Mouse (Mus musculus) forebrain, embryonic 10.5 days (tissue): ENCODE results near the gene Itgb3bp. TPM values are rescaled to one million over a fixed set of nuclear protein-coding genes. Genes with fewer than 3 reads are reported as not detected.

Source experiments
- DNase-seq: peaks from one replicate; pipeline ENCODE4 v3.0.0-alpha.2; 2017; ENCODE audit warnings: low spot score; ENCODE audit errors: extremely low spot score
- H3K27ac ChIP-seq: fragments of 300-500 bp; sonication (generic); 2 replicates; pipeline ENCODE4 v1.5.1; 2016; ENCODE audit warnings: mild to moderate bottlenecking
- H3K27me3 ChIP-seq: fragments of 300-500 bp; sonication (generic); 2 replicates; pipeline ENCODE4 v1.6.1; 2016; ENCODE audit warnings: mild to moderate bottlenecking; ENCODE audit not compliant: poor library complexity, severe bottlenecking
- H3K36me3 ChIP-seq: fragments of 300-500 bp; sonication (generic); replicated peaks from 2 replicates; pipeline ENCODE4 v1.6.1; 2016; ENCODE audit warnings: mild to moderate bottlenecking, moderate library complexity
- H3K4me1 ChIP-seq: fragments of 300-500 bp; sonication (generic); 2 replicates; pipeline ENCODE4 v1.6.1; 2016
- H3K4me3 ChIP-seq: fragments of 300-500 bp; sonication (generic); 2 replicates; pipeline ENCODE4 v1.5.1; 2016; ENCODE audit warnings: mild to moderate bottlenecking, moderate library complexity
- H3K9me3 ChIP-seq: fragments of 300-500 bp; sonication (generic); 2 replicates; pipeline ENCODE4 v1.6.1; 2016; ENCODE audit warnings: mild to moderate bottlenecking, moderate library complexity
- WGBS: fragments of 180-500 bp; shearing (Covaris S2); methylation state at CpG from one replicate; pipeline ENCODE4 v1.1.7; 2016; 5-methylcytosine and 5-hydroxymethylcytosine counted together
- polyA plus RNA-seq: library from polyadenylated mRNA; unstranded; fragments of >200 nt; fragmentation: Nextera tagmentation; extraction: Ambion mirVana; gene quantifications from 2 replicates; pipeline ENCODE4 v1.2.1, GENCODE M21; 2016

Gene Itgb3bp
- polyA plus RNA-seq, 1 experiment from 2014 or later: 58.2 TPM

DNA sequence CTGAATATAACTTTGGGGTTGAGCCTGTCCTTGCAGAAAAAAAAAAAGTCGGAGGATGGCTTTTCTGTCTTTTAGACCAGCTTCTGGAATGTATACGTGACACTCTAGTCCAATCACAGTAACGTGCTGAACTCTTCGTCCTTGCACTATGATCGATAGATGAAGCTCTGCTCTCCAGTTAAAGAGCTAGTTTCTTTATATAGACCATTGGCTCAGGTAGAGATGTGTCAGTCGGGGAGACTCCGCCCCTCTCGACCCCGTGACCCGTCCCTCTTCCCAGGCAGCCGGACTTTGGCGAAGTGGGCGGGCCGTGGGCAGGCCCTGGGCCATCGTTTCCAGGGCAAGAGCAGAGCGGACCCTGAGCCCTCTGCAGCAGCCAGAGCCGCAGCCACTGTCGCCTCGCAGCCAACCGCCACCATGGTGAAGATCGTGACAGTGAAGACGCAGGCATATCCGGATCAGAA, 432 bp downstream of the Itgb3bp start, which contains the start of gene Pgm1:
Gene Pgm1, plus strand, starts transcription at position 266 of the 464 bp plus-strand sequence.
- WGBS: 5% methylated on average over 23 of the region's 23 CpGs
- H3K4me1 ChIP-seq: peaks cover 31% of the 10 kb centered on the region
- H3K9me3 ChIP-seq: no peaks in the 10 kb centered on the region
- H3K27ac ChIP-seq: peak within 1 kb of the TSS; percentile 92
- H3K36me3 ChIP-seq: 0 out of 2 replicates have a peak, but pooled peaks cover 2% of the 10 kb centered on the region
- H3K27me3 ChIP-seq: no peaks in the 10 kb centered on the region
- DNase-seq: no peak
- peak within 1 kb of the TSS; percentile 76 for H3K4me3 ChIP-seq

DNA sequence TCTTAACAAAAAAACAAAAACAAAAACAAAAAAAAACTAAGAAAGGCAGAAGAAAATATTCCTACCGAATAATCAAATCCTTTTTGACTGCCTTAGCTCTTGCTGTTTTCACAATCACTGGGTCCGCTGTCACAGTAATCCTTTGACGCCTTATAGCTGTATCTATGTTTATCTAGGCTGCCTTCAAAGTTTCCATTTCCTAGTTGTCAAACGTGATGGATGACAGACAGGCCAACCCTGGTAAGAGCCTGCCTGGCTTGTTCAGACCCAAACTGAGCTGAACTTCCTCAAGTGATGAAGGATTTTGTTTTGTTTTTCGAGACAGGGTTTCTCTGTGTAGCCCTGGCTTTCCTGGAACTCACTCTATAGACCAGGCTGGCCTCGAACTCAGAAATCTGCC, 1.1 kb downstream of the Itgb3bp start:
- DNase-seq: no peak
- WGBS: 85% methylated on average over 6 of the region's 6 CpGs
- peaks cover 31% of the 10 kb centered on the region for H3K4me1 ChIP-seq
- no peak overlapping the region for H3K4me3 ChIP-seq
- H3K36me3 ChIP-seq: 0 out of 2 replicates have a peak, but pooled peaks cover 2% of the 10 kb centered on the region
- H3K27ac ChIP-seq: no peak overlapping the region
- H3K27me3 ChIP-seq: no peaks in the 10 kb centered on the region
- no peaks in the 10 kb centered on the region for H3K9me3 ChIP-seq

GRCm38 (mm10) chr4:99926380-99926779, 3.2 kb downstream of the Itgb3bp start:
- no peak overlapping the region for H3K27ac ChIP-seq
- no peak for DNase-seq
- peaks cover 25% of the 10 kb centered on the region for H3K4me1 ChIP-seq
- no peaks in the 10 kb centered on the region for H3K36me3 ChIP-seq
- H3K27me3 ChIP-seq: no peaks in the 10 kb centered on the region
- H3K9me3 ChIP-seq: no peaks in the 10 kb centered on the region
- no peak overlapping the region for H3K4me3 ChIP-seq
- WGBS: 93% methylated on average over 4 of the region's 4 CpGs

DNA sequence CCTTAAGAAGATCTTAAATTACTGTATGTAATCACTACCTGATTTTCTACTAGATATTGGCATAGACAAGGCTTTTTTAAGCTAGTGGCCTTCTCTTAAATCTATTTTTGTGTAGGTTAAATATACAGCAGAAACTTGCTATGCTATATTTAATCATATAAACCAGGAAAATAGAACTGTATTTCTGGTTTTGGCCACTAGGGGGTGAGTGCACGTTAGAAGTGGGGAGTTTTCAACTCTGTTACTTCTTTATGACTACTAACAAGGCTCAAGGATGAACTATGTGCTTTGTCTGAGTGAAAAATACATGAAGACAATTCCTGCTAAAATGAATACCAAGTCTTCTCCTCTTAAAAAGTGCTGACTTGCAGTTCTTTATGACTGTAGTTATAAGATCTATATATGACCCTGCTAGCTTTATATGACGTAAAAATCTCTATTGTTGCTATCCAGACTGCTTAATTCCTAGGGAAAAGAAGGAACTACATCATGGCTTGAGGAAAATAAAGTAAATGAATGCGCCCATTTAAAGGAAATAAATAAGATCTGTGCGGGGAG, 15.6 kb downstream of the Itgb3bp start:
- 69% methylated on average over 4 of the region's 4 CpGs for WGBS
- DNase-seq: no peak

GRCm38 (mm10) chr4:99882405-99882804, 47.2 kb downstream of the Itgb3bp start:
- no peaks in the 10 kb centered on the region for H3K4me1 ChIP-seq
- H3K4me3 ChIP-seq: no peak overlapping the region
- H3K27ac ChIP-seq: no peak overlapping the region
- no peak for DNase-seq
- no peaks in the 10 kb centered on the region for H3K27me3 ChIP-seq
- 0 out of 2 replicates have a peak, but pooled peaks cover 4% of the 10 kb centered on the region for H3K36me3 ChIP-seq
- no peaks in the 10 kb centered on the region for H3K9me3 ChIP-seq

More for the DNA sequence above, 15.6 kb downstream of the Itgb3bp start:
- H3K4me3 ChIP-seq: no peak overlapping the region
- H3K27ac ChIP-seq: no peak overlapping the region
- H3K4me1 ChIP-seq: no peaks in the 10 kb centered on the region
- H3K27me3 ChIP-seq: no peaks in the 10 kb centered on the region
- peaks cover 5% of the 10 kb centered on the region for H3K36me3 ChIP-seq
- no peaks in the 10 kb centered on the region for H3K9me3 ChIP-seq

GRCm38 (mm10) chr4:99881882-99882281, 47.7 kb downstream of the Itgb3bp start:
- Histone ChIP-seq H3K4me3 (no peak overlapping the region), H3K27me3 (no peaks in the 10 kb centered on the region), H3K27ac (no peak overlapping the region), H3K9me3 (no peaks in the 10 kb centered on the region), H3K4me1 (no peaks in the 10 kb centered on the region), H3K36me3 (0 out of 2 replicates have a peak, but pooled peaks cover 4% of the 10 kb centered on the region)
- DNase-seq: no peak

- Histone ChIP-seq H3K27me3 (no peaks in the 10 kb centered on the region), H3K9me3 (no peaks in the 10 kb centered on the region), H3K36me3 (peaks cover 16% of the 10 kb centered on the region), H3K27ac (peak within 1 kb of the TSS; percentile 96), H3K4me3 (peak within 1 kb of the TSS; percentile 69), H3K4me1 (peaks cover 19% of the 10 kb centered on the region)
- under 1% methylated on average over 48 of the region's 48 CpGs for WGBS
- DNase-seq: peak; percentile 85
Measured at GRCm38 (mm10) chr4:99829094-99830073, 100.2 kb downstream of the Itgb3bp start, which contains the start of gene Efcab7. Gene Efcab7 (plus strand): TSS chr4:99829198.

GRCm38 (mm10) chr4:99828739-99829093, 100.9 kb downstream of the Itgb3bp start:
- WGBS: under 1% methylated on average over 7 of the region's 7 CpGs
- Histone ChIP-seq H3K4me3 (peak overlapping the region; percentile 69), H3K27me3 (no peaks in the 10 kb centered on the region), H3K27ac (peak overlapping the region; percentile 96), H3K4me1 (peaks cover 19% of the 10 kb centered on the region), H3K36me3 (peaks cover 16% of the 10 kb centered on the region), H3K9me3 (no peaks in the 10 kb centered on the region)
- DNase-seq: no peak

GRCm38 (mm10) chr4:99828337-99828736, 101.3 kb downstream of the Itgb3bp start:
- peaks cover 16% of the 10 kb centered on the region for H3K36me3 ChIP-seq
- 66% methylated on average over 4 of the region's 4 CpGs for WGBS
- H3K9me3 ChIP-seq: no peaks in the 10 kb centered on the region
- peak overlapping the region; percentile 96 for H3K27ac ChIP-seq
- no peak for DNase-seq
- no peaks in the 10 kb centered on the region for H3K27me3 ChIP-seq
- peak overlapping the region; percentile 69 for H3K4me3 ChIP-seq
- peaks cover 19% of the 10 kb centered on the region for H3K4me1 ChIP-seq

DNA sequence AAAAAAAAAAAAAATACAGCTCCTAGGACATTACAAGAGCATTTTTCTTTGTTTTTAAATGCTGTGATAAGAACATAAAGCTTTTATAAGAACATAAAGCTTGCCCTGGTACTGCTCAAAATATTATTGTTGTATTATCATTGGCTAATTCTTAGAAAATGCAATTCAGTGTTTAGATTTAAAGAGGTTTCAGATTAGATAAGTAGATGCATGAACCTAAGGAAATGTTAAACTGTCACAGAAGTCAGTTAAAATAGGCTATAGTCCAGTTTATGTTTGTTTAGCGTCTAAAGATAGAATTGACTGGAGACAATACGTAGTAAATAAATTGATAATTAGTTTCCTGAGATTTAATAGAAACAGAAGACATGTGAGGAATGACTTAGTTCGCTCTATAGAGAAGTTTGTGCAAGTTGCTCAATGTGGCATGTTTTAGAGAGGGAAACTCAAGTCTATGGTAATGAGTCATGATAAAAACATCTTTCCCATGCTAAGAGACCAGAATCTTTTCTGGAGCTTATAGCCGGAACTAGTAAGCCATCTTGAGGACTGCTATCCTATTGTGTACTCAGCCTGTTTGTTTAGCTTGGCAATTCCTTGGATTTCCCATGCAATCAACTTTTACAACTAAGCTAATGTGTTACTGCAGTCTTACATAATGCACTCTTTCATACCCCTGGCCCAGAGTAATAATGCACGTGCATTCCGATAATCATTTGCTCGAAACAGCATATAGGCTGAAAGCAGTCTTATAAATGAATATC, 112.7 kb downstream of the Itgb3bp start:
- WGBS: 95% methylated on average over 7 of the region's 7 CpGs
- no peak overlapping the region for H3K4me3 ChIP-seq
- H3K36me3 ChIP-seq: peaks cover 4% of the 10 kb centered on the region
- no peak overlapping the region for H3K27ac ChIP-seq
- H3K9me3 ChIP-seq: no peaks in the 10 kb centered on the region
- no peaks in the 10 kb centered on the region for H3K27me3 ChIP-seq
- H3K4me1 ChIP-seq: no peaks in the 10 kb centered on the region
- DNase-seq: no peak

GRCm38 (mm10) chr4:99792365-99792764, 137.2 kb downstream of the Itgb3bp start:
- no peak for DNase-seq
- Histone ChIP-seq H3K4me1 (no peaks in the 10 kb centered on the region), H3K36me3 (peaks cover 34% of the 10 kb centered on the region), H3K27ac (no peak overlapping the region), H3K27me3 (no peaks in the 10 kb centered on the region), H3K9me3 (no peaks in the 10 kb centered on the region), H3K4me3 (no peak overlapping the region)
- 90% methylated on average over 6 of the region's 6 CpGs for WGBS

GRCm38 (mm10) chr4:99773041-99773440, 156.6 kb downstream of the Itgb3bp start:
- Histone ChIP-seq H3K27ac (no peak overlapping the region), H3K4me1 (no peaks in the 10 kb centered on the region), H3K27me3 (no peaks in the 10 kb centered on the region), H3K9me3 (no peaks in the 10 kb centered on the region), H3K36me3 (peaks cover under 1% of the 10 kb centered on the region; the same call in 1 of the 2 replicates), H3K4me3 (no peak overlapping the region)
- 83% methylated on average over 1 of the region's 1 CpGs for WGBS
- DNase-seq: no peak
